Mouse (Mus musculus) bone marrow macrophage, adult 2 months (primary cell): ENCODE data around the gene Tcap.

Experiments
- CTCF ChIP-seq: IDR thresholded peaks from 2 replicates; pipeline ENCODE4 v1.5.1; 2012; ENCODE audit warnings: low read depth, mild to moderate bottlenecking, low read length, moderate library complexity
- POLR2A ChIP-seq: IDR thresholded peaks from 2 replicates; pipeline ENCODE4 v1.6.1; 2012; ENCODE audit warnings: mild to moderate bottlenecking, low read depth, low read length, borderline replicate concordance

DNA sequence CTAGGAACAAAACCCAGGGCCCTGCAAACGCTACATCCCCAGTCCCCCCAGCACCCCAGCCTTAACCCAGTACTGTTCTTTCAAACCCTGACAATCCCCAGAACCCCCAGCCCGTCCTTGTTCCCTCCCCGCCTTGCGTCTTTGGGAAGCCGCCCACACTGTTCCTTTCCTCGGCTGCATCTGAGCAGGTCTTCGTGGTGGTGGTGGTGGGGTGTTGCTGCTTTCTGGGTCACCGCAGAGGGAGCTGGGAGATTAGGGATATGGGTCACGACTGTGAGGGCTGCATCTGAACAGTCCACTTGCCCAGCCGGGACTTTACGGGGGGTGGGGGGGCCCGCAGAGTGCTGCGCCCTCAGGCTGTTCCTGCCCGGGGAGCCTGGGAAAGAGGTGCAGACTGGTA lies 29.2 kb upstream of the Tcap start:
- TF ChIP-seq CTCF = no peak
- no peak for TF ChIP-seq POLR2A
